Mouse (Mus musculus) embryonic facial prominence, embryonic 10.5 days (tissue): ENCODE measurements around the gene Vps26b. TPM values are rescaled to one million over a fixed set of nuclear protein-coding genes. Genes with fewer than 3 reads are reported as not detected.

Experiments
- DNase-seq: peaks from one replicate; pipeline ENCODE4 v3.0.0-alpha.2; 2017; ENCODE audit warnings: low spot score
- H3K27ac ChIP-seq: fragments of 300-500 bp; sonication (generic); replicated peaks from 2 replicates; pipeline ENCODE4 v1.5.1; 2016; ENCODE audit warnings: mild to moderate bottlenecking
- H3K27me3 ChIP-seq: fragments of 300-500 bp; sonication (generic); replicated peaks from 2 replicates; pipeline ENCODE4 v1.6.1; 2016; ENCODE audit warnings: low read depth, mild to moderate bottlenecking; ENCODE audit not compliant: poor library complexity, severe bottlenecking
- H3K36me3 ChIP-seq: fragments of 300-500 bp; sonication (generic); replicated peaks from 2 replicates; pipeline ENCODE4 v1.6.1; 2016; ENCODE audit warnings: mild to moderate bottlenecking, moderate library complexity
- H3K4me1 ChIP-seq: fragments of 300-500 bp; sonication (generic); 2 replicates; pipeline ENCODE4 v1.6.1; 2016
- H3K4me3 ChIP-seq: fragments of 300-500 bp; sonication (generic); 2 replicates; pipeline ENCODE4 v1.5.1; 2016; ENCODE audit warnings: mild to moderate bottlenecking, moderate library complexity
- H3K9me3 ChIP-seq: fragments of 300-500 bp; sonication (generic); 2 replicates; pipeline ENCODE4 v1.6.1; 2016; ENCODE audit warnings: mild to moderate bottlenecking
- WGBS: fragments of 180-500 bp; shearing (Covaris S2); methylation state at CpG from one replicate; pipeline ENCODE4 v1.1.7; 2016; 5-methylcytosine and 5-hydroxymethylcytosine counted together
- polyA plus RNA-seq: library from polyadenylated mRNA; unstranded; fragments of >200 nt; fragmentation: Nextera tagmentation; extraction: Ambion mirVana; gene quantifications from 2 replicates; pipeline ENCODE4 v1.2.1, GENCODE M21; 2016

Gene Vps26b
- polyA plus RNA-seq, 1 experiment from 2014 or later, result 37.4 TPM

DNA sequence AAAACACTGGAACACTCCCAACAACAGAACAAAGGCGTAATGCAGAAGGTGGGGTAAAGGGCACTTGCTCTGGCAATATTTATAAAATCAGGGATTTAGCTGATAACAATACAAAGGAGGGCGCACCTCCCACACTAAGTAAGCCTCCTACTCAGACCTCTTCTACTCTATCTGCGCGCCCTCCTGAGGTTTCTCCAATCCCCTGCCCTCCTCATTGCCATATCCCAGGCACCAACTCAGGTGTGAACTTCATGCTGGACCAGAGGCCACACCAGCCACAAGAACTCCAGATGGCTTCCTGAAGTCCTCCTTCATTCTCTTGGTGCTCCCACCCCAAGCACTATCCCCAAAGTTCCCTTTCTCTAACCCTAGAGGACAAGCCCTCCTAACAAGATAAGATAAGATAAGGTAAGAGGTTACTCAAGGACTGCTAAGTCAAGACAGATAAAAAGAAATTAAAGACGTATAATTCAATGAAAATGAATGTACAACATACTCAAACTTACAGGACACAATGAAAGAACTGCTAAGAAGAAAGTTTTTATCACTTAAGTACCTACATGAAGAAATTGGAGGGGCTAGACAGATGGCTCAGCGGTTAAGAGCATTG is 44.1 kb downstream of the Vps26b start:
- no peaks in the 10 kb centered on the region for H3K9me3 ChIP-seq
- no peak for DNase-seq
- peaks cover 74% of the 10 kb centered on the region for H3K36me3 ChIP-seq
- no peaks in the 10 kb centered on the region for H3K4me1 ChIP-seq
- H3K27me3 ChIP-seq, result no peaks in the 10 kb centered on the region
- 92% methylated on average over 6 of the region's 6 CpGs for WGBS
- H3K27ac ChIP-seq, result no peak overlapping the region
- H3K4me3 ChIP-seq, result no peak overlapping the region

- Histone ChIP-seq H3K9me3 (no peaks in the 10 kb centered on the region), H3K4me3 (no peak overlapping the region), H3K27ac (no peak overlapping the region), H3K36me3 (peaks cover 73% of the 10 kb centered on the region), H3K27me3 (no peaks in the 10 kb centered on the region), H3K4me1 (no peaks in the 10 kb centered on the region)
- WGBS, result 94% methylated on average over 2 of the region's 2 CpGs
- DNase-seq, result no peak
These were observed 44.7 kb downstream of the Vps26b start for GRCm38 (mm10) chr9:26985090-26985613.

GRCm38 (mm10) chr9:26978776-26979175 is 51.1 kb downstream of the Vps26b start:
- WGBS, result 91% methylated on average over 3 of the region's 3 CpGs

DNA sequence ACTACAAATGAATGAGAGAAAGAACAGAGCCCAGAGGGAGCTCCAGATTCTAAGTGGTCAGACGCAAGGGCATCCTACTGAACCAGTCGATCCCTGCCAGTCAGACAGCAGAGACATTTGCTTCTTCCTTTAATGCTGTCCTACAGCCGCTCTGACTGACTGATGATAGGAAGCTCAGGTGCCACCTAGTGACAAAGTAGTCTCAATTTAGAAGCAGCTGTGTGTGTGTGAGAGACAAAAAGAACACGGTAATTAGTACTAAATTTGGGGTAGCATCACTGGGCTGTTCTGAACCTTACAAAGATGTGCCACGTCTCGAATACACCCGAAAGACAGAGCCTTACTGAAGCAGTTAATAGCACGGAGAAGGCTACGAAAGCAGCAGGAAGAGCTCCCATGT is 52.1 kb downstream of the Vps26b start:
- 92% methylated on average over 9 of the region's 9 CpGs for WGBS
- DNase-seq, result no peak
- H3K27me3 ChIP-seq, result no peaks in the 10 kb centered on the region
- H3K4me1 ChIP-seq, result no peaks in the 10 kb centered on the region
- no peak overlapping the region for H3K27ac ChIP-seq
- no peak overlapping the region for H3K4me3 ChIP-seq
- H3K36me3 ChIP-seq, result peaks cover 73% of the 10 kb centered on the region
- H3K9me3 ChIP-seq, result no peaks in the 10 kb centered on the region

More at GRCm38 (mm10) chr9:26978776-26979175, 51.1 kb downstream of the Vps26b start:
- Histone ChIP-seq H3K4me1 (no peaks in the 10 kb centered on the region), H3K4me3 (no peak overlapping the region), H3K27me3 (no peaks in the 10 kb centered on the region), H3K9me3 (no peaks in the 10 kb centered on the region), H3K36me3 (peaks cover 70% of the 10 kb centered on the region), H3K27ac (no peak overlapping the region)
- no peak for DNase-seq

Other genes with a start within 250 kb of the Vps26b start
- 4.5 and 4.6 TPM in 2 replicates for gene Glb1l2, start 223.6 kb downstream of the Vps26b start, polyA plus RNA-seq
- gene Glb1l3, start 169.2 kb downstream of the Vps26b start, polyA plus RNA-seq, result not detected in 2 replicates
- gene Gm1110, start 107.0 kb downstream of the Vps26b start, polyA plus RNA-seq, result not detected in 2 replicates
- 45.8 and 53.3 TPM in 2 replicates for gene Acad8, start 30.5 kb downstream of the Vps26b start, polyA plus RNA-seq
- 173 and 176 TPM in 2 replicates for gene Thyn1, start 30.4 kb downstream of the Vps26b start, polyA plus RNA-seq
- 38.1 and 42.2 TPM in 2 replicates for gene Ncapd3, start 110 bp upstream of the Vps26b start, polyA plus RNA-seq
- gene Jam3, start 125.4 kb upstream of the Vps26b start, polyA plus RNA-seq, result 100 and 111 TPM in 2 replicates